Mouse (Mus musculus): Measurements from ENCODE around the gene Habp4. TPM values are rescaled to one million over a fixed set of nuclear protein-coding genes. Genes with fewer than 3 reads are reported as not detected.
A peak's percentile ranks its signal among the peaks of the same experiment; 100 is the strongest.

The Habp4 gene
- 24.8 and 26.4 TPM in 2 replicates for polyA plus RNA-seq (2015; fragmentation: Nextera tagmentation; extraction: Ambion mirVana)

DNA sequence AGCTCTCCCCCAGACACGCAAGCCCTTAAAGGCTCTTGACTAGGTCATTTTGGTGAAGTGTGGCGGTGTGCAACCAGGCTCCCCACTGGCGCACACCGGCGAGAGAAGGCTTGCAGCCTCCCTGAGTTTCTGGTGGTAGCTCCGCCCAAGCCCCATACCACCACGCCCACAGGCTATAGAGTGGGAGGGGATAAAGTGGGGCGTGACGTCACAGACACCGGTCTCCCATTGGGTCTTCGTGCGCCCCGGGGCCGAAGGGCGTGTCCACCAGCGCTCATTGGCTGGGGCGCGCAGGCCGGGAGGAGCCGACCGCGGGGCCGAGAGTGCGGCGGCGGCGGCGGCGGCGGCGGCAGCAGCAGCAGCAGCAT is at the start of gene Habp4:
Gene Habp4, plus strand, starts transcription at position 277 of the 368 bp plus-strand sequence.
- peak within 1 kb of the TSS; percentile 85 for H3K27ac ChIP-seq (replicated peaks)
- peaks cover 15% of the 10 kb centered on the region for H3K4me1 ChIP-seq
- 0 out of 2 replicates have a peak, but pooled peaks cover 4% of the 10 kb centered on the region for H3K9me3 ChIP-seq (replicated peaks)
- H3K27me3 ChIP-seq: no peaks in the 10 kb centered on the region
- H3K4me3 ChIP-seq (replicated peaks): peak within 1 kb of the TSS; percentile 78
- H3K4me2 ChIP-seq (replicated peaks): peak within 1 kb of the TSS; percentile 96
- WGBS: under 1% methylated on average over 31 of the region's 31 CpGs
- peak; percentile 100 for ATAC-seq (ENCODE audit: insufficient number of reproducible peaks, low FRiP score, low TSS enrichment, low read depth)
- H3K9ac ChIP-seq: peak within 1 kb of the TSS; percentile 58
- peaks cover 6% of the 10 kb centered on the region; the same call in 1 of the 2 replicates for H3K36me3 ChIP-seq

DNA sequence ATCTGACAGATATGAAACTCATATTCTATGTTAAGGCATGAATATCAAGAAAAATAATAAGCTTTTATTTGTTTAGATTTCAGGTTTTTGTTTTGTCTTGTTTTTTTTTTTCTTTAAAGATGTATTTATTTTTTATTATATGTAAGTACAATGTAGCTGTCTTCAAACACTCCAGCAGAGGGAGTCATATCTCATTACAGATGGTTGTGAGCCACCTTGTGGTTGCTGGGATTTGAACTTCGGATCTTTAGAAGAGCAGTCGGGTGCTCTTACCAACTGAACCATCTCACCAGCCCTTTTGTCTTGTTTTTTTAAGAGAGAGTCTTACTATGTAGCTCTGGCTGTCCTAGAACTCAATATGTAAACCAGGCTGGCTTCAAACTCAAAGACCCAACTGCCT is 44.2 kb upstream of the Habp4 start:
- Histone ChIP-seq H3K27me3 (no peaks in the 10 kb centered on the region), H3K4me2 (replicated peaks) (no peak overlapping the region), H3K9me3 (replicated peaks) (no peaks in the 10 kb centered on the region), H3K27ac (replicated peaks) (0 out of 2 replicates have a peak overlapping the region, but pooled peaks have one; percentile 0), H3K4me3 (replicated peaks) (no peak overlapping the region), H3K36me3 (no peaks in the 10 kb centered on the region), H3K9ac (no peak overlapping the region), H3K4me1 (no peaks in the 10 kb centered on the region)
- no peak for ATAC-seq (ENCODE audit: insufficient number of reproducible peaks, low FRiP score, low TSS enrichment, low read depth)
- WGBS: 55% methylated on average over 2 of the region's 2 CpGs

DNA sequence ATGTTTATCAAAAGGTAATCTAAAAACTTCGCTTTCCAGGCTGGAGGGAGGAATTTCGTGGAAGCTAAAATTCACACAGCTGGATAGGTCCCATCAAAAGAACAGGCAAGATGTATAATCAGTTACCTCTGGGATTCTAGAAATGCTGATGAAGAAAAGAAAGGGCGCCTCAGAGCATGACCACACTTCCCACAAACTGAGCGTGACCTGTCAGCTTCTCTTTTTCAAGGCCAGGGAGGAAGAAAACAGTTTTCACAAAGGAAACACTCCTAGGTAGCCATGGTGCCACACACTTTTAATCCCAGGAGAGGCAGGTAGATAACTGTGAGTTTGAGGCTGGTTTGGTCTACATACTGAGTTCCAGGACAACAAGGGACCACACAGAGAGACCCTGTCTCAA is 40.9 kb upstream of the Habp4 start:
- ATAC-seq (ENCODE audit: insufficient number of reproducible peaks, low FRiP score, low TSS enrichment, low read depth): no peak
- H3K9ac ChIP-seq: no peak overlapping the region
- no peak overlapping the region for H3K27ac ChIP-seq (replicated peaks)
- 54% methylated on average over 4 of the region's 4 CpGs for WGBS
- H3K4me1 ChIP-seq: no peaks in the 10 kb centered on the region
- H3K36me3 ChIP-seq: no peaks in the 10 kb centered on the region
- no peaks in the 10 kb centered on the region for H3K9me3 ChIP-seq (replicated peaks)
- no peak overlapping the region for H3K4me3 ChIP-seq (replicated peaks)
- no peaks in the 10 kb centered on the region for H3K27me3 ChIP-seq
- H3K4me2 ChIP-seq (replicated peaks): no peak overlapping the region

DNA sequence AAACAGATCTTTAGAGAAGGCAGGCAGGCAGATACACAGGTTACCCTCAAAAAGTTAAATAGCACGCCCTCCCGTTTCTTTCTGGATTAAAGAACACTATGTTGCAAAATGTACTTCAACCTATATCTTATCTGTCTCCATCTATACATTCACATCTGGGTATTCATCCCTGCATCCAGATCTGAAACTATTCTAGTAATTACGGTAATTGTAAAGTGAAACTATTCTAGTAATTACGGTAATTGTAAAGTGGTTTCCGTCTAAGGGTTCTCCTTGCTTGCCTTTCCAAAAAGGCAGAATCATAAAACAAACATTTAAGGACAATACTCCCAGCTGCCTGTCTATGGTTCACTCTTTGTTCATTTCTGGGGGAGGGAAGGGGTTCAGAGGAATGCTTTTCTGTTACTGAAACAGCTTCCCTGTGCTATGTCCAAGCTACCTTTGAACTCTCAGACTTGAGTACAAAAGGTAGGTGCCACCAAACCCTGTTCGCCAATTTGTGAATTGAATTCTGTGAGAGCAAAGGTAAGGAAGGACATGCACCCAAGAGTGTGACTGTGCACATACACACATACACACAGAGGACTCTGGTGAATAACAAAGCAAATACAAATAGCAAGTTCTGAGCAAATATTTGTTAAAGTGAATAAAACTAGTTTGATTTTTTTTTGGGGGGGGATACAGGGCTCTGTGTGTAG is 38.0 kb upstream of the Habp4 start:
- no peaks in the 10 kb centered on the region for H3K27me3 ChIP-seq
- no peak overlapping the region for H3K4me3 ChIP-seq (replicated peaks)
- 28% methylated on average over 6 of the region's 6 CpGs for WGBS
- no peaks in the 10 kb centered on the region for H3K36me3 ChIP-seq
- no peak for ATAC-seq (ENCODE audit: insufficient number of reproducible peaks, low FRiP score, low TSS enrichment, low read depth)
- H3K9ac ChIP-seq: no peak overlapping the region
- no peaks in the 10 kb centered on the region for H3K9me3 ChIP-seq (replicated peaks)
- H3K4me2 ChIP-seq (replicated peaks): no peak overlapping the region
- no peaks in the 10 kb centered on the region for H3K4me1 ChIP-seq
- no peak overlapping the region for H3K27ac ChIP-seq (replicated peaks)

DNA sequence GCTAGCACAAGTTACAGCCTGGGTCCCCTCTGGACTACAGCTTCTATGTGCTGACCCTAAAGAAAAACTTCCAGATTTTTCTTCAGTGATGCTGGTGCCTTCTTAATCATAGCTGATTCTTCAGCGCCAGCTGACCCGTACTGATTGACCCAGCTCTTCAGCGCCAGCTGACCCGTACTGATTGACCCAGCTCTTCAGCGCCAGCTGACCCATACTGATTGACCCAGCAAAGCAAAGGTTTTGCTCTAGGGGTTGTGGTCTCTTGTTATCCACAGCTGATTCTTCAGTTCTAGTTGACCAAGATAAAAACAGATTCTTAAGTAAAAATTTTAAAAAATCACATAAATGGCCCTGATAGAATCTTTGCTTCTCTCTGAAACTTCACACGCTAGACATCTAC is 36.7 kb upstream of the Habp4 start:
- Histone ChIP-seq H3K27me3 (no peaks in the 10 kb centered on the region), H3K4me2 (replicated peaks) (no peak overlapping the region), H3K4me1 (0 out of 2 replicates have a peak, but pooled peaks cover 2% of the 10 kb centered on the region), H3K36me3 (no peaks in the 10 kb centered on the region), H3K4me3 (replicated peaks) (no peak overlapping the region), H3K27ac (replicated peaks) (no peak overlapping the region), H3K9me3 (replicated peaks) (no peaks in the 10 kb centered on the region), H3K9ac (no peak overlapping the region)
- WGBS: 94% methylated on average over 6 of the region's 6 CpGs
- ATAC-seq (ENCODE audit: insufficient number of reproducible peaks, low FRiP score, low TSS enrichment, low read depth): no peak

DNA sequence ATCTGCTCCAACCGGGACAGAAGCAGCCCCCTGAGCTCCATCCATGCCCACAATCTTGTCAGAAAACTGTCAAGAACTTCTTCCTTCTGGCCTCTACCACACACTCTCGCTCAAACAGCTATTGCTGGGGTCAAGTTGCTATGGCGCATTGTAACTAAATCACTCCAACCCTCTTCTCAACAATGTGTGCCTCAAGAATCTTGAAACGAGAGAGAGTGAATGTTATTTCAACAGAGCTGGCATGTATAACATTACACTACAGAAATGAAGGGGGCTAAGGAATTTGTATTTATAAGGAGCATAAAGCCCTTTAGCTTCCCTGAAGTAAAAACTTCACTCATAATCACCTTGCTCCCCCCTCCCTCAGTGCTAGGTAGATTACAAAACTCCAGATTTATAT is 35.3 kb upstream of the Habp4 start:
- 0 out of 2 replicates have a peak, but pooled peaks cover 2% of the 10 kb centered on the region for H3K4me1 ChIP-seq
- H3K4me2 ChIP-seq (replicated peaks): no peak overlapping the region
- H3K9ac ChIP-seq: no peak overlapping the region
- 55% methylated on average over 4 of the region's 4 CpGs for whole genome bisulfite sequencing
- no peak overlapping the region for H3K27ac ChIP-seq (replicated peaks)
- no peaks in the 10 kb centered on the region for H3K9me3 ChIP-seq (replicated peaks)
- H3K27me3 ChIP-seq: no peaks in the 10 kb centered on the region
- H3K36me3 ChIP-seq: no peaks in the 10 kb centered on the region
- ATAC-seq (ENCODE audit: insufficient number of reproducible peaks, low FRiP score, low TSS enrichment, low read depth): no peak
- no peak overlapping the region for H3K4me3 ChIP-seq (replicated peaks)

DNA sequence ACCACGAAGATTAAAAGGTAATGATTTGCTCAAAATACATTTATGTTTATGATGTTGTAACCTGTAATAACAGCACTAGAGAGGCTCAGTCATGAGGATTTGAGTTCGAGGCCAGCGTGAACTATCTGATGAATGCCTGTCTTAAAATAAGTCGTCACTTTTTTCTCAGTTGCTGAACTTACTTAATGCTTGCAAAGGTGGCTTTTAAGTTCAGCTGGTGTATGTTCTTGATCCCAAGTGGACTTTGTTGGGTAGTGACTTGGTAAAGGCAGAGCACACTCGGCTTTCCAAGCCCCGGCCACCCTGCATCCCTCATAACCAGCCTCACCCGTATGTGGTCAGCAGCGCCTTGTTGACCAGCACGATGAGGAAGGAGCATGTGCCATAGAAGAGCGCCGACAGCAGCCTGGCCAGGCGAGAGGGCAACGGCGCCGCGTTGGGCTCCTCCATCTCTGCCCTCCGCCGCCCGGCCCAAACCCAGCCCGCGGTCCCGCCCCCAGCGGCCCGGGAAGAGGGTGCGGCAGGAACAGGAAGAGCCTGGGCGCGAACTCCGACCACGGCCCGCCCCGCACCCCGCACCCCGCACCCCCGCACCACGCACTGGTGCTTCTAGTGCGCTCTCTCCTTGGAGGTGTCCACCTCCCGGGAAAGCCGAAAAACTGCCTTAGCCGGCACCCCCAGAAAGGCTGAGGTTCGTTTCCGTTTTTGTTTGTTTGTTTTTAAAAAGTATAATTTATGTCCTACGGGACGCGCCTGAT is 32.6 kb upstream of the Habp4 start, which contains the start of gene Slc35d2:
Gene Slc35d2, minus strand, starts transcription at position 511 of the 758 bp plus-strand sequence.
- ATAC-seq (ENCODE audit: insufficient number of reproducible peaks, low FRiP score, low TSS enrichment, low read depth): peak; percentile 83

DNA sequence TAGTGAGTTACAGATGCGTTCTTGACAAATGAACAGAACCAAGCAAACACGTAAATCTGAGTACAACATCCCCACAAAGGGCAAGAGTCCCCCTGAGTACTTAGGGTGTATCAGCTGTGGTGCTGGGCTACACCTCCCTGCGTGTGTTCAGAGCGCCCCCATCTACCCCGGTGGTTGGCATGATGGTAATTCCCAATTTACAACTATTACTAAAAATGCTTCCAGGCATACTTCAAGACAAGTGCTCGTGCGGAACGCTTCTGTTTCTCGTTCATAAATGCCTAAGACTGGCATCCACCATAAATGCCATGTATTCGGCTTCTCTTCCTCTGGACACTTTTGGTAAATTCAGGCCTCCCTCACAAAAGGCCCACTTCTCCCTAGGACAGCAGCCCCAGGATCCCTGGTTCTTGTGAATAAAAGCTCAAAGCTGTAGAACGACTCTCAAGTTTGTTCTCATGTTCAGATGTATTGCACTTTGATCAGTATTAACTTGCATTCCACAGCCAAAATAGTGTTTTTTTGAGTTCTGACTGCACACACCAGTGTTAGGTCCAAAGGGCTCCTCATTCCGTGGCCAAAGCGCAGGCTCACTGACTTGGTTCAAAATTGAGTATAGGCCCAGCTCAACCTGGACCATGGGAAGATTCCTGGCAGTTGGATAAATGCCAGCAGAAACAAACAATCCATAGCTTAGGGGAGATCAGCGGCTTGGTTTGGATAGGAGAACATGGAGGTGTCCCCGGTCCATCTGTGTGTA is 31.8 kb upstream of the Habp4 start:
- peak; percentile 79 for ATAC-seq (ENCODE audit: insufficient number of reproducible peaks, low FRiP score, low TSS enrichment, low read depth)

More for the DNA sequence above, 32.6 kb upstream of the Habp4 start, which contains the start of gene Slc35d2:
- Histone ChIP-seq H3K9me3 (replicated peaks) (no peaks in the 10 kb centered on the region), H3K27me3 (no peaks in the 10 kb centered on the region), H3K4me1 (0 out of 2 replicates have a peak, but pooled peaks cover 2% of the 10 kb centered on the region), H3K4me3 (replicated peaks) (peak within 1 kb of the TSS; percentile 60), H3K27ac (replicated peaks) (peak within 1 kb of the TSS; percentile 79), H3K36me3 (no peaks in the 10 kb centered on the region), H3K4me2 (replicated peaks) (peak within 1 kb of the TSS; percentile 78), H3K9ac (peak within 1 kb of the TSS; percentile 33)
- 6% methylated on average over 44 of the region's 44 CpGs for WGBS

DNA sequence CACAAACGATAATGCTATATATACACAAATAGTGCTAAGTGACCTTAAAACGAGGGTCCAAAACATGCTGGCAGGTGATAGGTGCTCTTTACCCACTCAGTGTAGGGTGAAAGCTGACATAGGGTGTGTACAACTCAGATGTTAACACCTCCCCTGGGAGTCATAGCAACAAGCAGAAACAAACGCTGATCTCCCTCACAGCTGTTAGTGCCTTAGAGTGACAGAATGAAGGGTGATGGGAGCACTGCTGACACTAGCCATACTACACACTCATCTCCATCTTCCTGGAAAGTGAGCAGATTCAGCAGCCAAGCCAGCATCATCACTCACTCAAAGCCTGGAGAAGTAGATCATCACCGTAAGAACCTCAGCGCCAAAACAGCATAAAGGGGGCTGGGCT is 11.5 kb upstream of the Habp4 start:
- no peak overlapping the region for H3K27ac ChIP-seq (replicated peaks)

More for the DNA sequence above, 31.8 kb upstream of the Habp4 start:
- Histone ChIP-seq H3K4me1 (0 out of 2 replicates have a peak, but pooled peaks cover 2% of the 10 kb centered on the region), H3K4me2 (replicated peaks) (peak overlapping the region; percentile 78), H3K27ac (replicated peaks) (peak overlapping the region; percentile 79), H3K9ac (peak overlapping the region; percentile 33), H3K27me3 (no peaks in the 10 kb centered on the region), H3K36me3 (no peaks in the 10 kb centered on the region), H3K4me3 (replicated peaks) (peak overlapping the region; percentile 60), H3K9me3 (replicated peaks) (no peaks in the 10 kb centered on the region)
- 31% methylated on average over 15 of the region's 15 CpGs for WGBS

DNA sequence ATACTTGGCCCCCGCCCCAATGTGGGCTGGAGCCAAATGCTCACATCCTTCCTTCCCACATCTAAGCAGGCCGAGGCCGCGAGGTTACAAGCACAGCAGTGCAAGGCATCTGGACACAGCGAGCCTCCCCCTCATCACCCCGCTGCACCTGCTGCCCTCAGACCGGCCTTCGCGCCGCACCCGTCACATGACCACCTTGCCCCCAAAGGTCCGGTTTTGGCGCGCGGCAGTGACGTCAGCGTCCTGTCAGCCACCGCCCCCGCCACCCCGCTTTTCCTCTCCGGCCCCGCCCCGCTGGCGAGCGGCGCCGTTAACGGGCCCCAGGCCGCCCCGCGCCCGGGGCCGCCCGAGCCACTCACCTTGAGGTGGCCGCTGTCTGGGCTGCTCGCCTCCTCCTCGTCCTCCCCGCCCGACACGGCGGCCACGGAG is 9.4 kb upstream of the Habp4 start:
- H3K36me3 ChIP-seq: no peaks in the 10 kb centered on the region
- ATAC-seq (ENCODE audit: insufficient number of reproducible peaks, low FRiP score, low TSS enrichment, low read depth): no peak
- H3K9ac ChIP-seq: peak overlapping the region; percentile 60
- no peaks in the 10 kb centered on the region for H3K27me3 ChIP-seq
- H3K4me3 ChIP-seq (replicated peaks): peak overlapping the region; percentile 93
- WGBS: 2% methylated on average over 37 of the region's 42 CpGs
- no peaks in the 10 kb centered on the region for H3K9me3 ChIP-seq (replicated peaks)
- H3K4me1 ChIP-seq: peaks cover 27% of the 10 kb centered on the region
- H3K4me2 ChIP-seq (replicated peaks): peak overlapping the region; percentile 97
- H3K27ac ChIP-seq (replicated peaks): peak overlapping the region; percentile 91

More for the DNA sequence above, 11.5 kb upstream of the Habp4 start:
- H3K4me2 ChIP-seq (replicated peaks): no peak overlapping the region
- WGBS: 70% methylated on average over 5 of the region's 5 CpGs
- H3K9ac ChIP-seq: no peak overlapping the region
- H3K27me3 ChIP-seq: no peaks in the 10 kb centered on the region
- no peak overlapping the region for H3K4me3 ChIP-seq (replicated peaks)
- peaks cover 23% of the 10 kb centered on the region for H3K4me1 ChIP-seq
- no peaks in the 10 kb centered on the region for H3K36me3 ChIP-seq
- no peak for ATAC-seq (ENCODE audit: insufficient number of reproducible peaks, low FRiP score, low TSS enrichment, low read depth)
- H3K9me3 ChIP-seq (replicated peaks): no peaks in the 10 kb centered on the region

DNA sequence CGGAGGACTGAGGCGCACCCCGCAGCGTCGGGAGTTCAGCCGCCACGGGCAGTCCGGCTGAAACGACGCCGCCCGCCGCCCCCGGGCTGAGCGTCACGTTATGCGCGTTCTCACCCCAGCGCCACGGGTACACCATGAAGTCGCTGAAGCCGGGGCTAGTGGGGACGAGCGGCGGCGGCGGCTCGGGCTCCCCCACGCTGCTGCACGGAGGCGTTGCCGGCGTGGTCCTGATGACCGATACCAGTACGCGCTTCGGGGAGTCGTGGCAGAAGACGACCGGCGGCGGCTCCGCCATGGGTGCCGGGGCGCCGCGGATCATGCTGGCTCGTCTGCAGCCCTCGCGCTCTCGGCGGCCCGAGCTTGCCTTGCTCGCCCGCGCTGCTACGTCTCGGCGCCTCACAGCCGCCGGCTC is 8.9 kb upstream of the Habp4 start:
- WGBS: under 1% methylated on average over 61 of the region's 61 CpGs
- Histone ChIP-seq H3K27ac (replicated peaks) (peak overlapping the region; percentile 91), H3K36me3 (no peaks in the 10 kb centered on the region), H3K9ac (peak overlapping the region; percentile 60), H3K27me3 (no peaks in the 10 kb centered on the region), H3K4me2 (replicated peaks) (peak overlapping the region; percentile 97), H3K4me3 (replicated peaks) (peak overlapping the region; percentile 93), H3K4me1 (peaks cover 27% of the 10 kb centered on the region), H3K9me3 (replicated peaks) (no peaks in the 10 kb centered on the region)
- no peak for ATAC-seq (ENCODE audit: insufficient number of reproducible peaks, low FRiP score, low TSS enrichment, low read depth)

Data from embryonic facial prominence, embryonic 15.5 days (tissue).